Mouse (Mus musculus): ENCODE measurements around the gene Serbp1.

Gene Serbp1

GRCm38 (mm10) chr6:67235649-67236048 is 2.3 kb upstream of the Serbp1 start:
- no peak for DNase-seq (ENCODE audit: low spot score)

GRCm38 (mm10) chr6:67236491-67237234 is 1.3 kb upstream of the Serbp1 start:
- no peak for DNase-seq (ENCODE audit: low spot score)

- DNase-seq (ENCODE audit: low spot score) = no peak
Observed at GRCm38 (mm10) chr6:67241263-67241662, 3.3 kb downstream of the Serbp1 start.

- no peak for DNase-seq (ENCODE audit: low spot score)
Observed at GRCm38 (mm10) chr6:67243765-67244420, 5.9 kb downstream of the Serbp1 start.

GRCm38 (mm10) chr6:67244451-67244850 is 6.5 kb downstream of the Serbp1 start:
- DNase-seq (ENCODE audit: low spot score) = no peak

DNA sequence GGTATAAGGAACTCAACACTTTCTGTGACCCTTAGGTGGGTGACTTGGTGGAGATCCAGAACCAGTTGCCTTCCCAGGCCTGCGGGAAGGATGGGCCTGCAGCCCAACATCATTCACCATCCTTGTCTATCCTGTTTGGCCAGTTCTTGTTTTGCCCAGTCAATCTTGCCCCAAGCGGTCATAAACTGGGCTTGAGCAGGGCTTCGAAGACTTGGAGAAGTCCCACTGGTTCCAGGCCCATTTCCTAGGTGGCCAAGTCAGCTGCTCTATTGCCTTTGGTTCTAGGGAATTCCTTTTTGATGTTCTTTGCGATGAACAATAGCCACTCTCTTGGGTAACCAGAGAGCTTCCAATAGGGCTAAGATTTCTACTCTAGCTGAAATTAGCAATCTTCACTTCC is 13.1 kb downstream of the Serbp1 start:
- DNase-seq (ENCODE audit: low spot score) = no peak

DNA sequence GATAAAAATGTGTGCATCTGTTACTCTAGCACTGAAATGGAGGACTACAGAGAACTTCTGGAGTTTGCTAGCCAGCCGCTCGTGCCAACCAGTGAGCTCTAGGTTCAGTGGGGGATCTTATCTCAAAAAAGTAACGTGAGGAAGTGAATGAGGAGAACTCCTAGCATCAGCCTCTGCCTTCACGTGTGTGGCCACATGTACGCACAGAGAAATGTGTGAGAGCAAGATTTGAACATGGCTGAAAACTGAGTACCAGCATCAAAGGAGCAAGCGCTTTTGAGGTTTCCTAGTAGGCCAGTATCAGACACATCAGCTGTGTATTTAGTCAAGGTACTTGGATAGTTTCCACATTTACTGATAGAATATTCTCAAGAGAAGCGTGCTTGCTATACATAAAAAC is 27.0 kb downstream of the Serbp1 start:
- no peak for DNase-seq (ENCODE audit: low spot score)

DNA sequence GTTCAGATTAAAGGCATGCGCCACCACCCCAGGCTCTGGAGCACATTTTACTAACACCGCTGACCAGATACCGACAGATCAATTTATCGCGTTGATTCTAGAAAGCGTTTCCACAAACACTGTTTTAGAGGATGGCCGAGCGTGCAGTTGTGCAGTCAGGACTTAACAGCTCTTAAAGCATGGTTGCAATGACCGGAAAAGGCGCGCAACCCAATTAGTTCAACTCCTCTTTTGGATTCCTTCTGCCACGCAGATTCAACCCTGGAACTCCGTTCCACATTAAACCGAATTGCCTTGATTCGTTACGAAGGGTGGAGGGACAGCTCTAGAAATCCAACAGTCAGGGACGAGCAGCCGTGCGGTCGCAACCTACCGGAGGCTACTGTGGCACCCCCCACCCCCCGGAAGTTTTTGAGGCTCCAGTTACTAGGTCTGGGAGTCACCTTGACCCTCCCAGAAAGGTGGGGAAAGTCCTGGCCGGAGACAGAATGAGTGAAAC is 28.2 kb downstream of the Serbp1 start:
- no peak for DNase-seq (ENCODE audit: low spot score)

DNA sequence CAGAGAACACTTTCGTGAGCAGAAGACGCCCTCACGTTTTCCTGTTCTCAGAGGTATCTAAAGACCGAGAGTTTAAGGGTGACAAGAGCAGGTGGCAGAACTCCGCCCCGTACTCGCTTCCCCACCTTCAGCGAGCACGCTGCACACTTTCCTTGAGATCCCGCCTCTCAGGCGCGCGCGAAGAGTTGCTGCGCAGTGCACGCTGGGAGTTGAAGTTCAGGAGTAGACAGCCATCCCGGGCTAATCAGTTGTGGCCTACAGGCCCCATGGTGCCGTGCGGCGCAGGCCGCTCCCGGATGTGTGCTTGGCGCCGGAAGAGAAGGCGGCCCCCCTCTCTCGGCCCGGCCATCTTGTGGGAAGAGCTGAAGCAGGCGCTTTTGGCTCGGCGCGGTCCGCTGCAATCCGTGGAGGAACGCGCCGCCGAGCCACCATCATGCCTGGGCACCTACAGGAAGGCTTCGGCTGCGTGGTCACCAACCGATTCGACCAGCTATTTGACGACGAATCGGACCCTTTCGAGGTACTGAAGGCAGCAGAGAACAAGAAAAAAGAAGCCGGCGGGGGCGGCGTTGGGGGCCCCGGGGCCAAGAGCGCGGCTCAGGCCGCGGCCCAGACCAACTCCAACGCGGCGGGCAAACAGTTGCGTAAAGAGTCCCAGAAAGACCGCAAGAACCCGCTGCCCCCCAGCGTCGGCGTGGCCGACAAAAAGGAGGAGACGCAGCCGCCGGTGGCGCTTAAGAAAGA is 28.9 kb downstream of the Serbp1 start:
- DNase-seq (ENCODE audit: low spot score) = peak; percentile 97

DNA sequence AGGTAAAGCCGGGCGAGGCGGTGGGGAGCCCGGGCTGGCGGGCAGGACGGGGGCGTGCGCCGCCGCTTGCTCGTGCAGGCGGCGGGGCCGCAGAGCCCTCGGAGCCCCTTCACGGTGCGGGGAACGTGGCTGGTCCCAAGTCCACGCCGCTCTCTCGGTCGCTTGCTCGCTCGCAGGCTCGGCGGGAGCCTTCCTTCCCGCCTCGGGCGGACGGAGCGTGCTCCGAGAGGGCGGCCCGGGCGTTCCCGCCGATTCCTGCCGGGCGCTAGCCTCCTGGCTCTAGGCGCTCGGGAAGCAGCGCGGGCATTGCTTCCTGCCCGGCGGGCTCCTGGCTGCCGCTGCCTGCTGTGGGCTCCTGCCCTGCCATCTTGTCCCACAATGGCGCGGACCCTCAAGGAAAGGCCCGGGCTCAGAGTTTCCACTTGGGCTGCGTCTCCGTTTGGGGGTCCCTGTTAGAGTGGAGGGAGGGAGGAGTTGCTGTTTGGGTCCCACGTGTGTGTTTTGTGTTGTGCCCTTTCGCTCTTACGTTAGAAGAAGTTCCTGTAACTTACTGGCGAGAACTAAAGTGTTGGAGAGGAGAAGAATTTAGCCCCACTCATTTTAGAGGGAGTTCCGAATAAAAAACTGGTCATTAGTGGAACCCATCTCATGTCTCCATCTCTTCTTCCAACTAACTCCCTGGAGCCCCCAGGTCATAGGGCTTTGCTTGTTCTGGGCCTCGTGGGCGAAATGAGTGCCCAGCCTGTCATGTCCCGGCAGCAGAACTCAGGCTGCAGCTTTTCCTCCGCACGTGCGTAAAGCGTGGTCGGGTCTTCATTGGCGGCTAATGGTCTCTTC is 29.6 kb downstream of the Serbp1 start:
- DNase-seq (ENCODE audit: low spot score) = peak; percentile 44

DNA sequence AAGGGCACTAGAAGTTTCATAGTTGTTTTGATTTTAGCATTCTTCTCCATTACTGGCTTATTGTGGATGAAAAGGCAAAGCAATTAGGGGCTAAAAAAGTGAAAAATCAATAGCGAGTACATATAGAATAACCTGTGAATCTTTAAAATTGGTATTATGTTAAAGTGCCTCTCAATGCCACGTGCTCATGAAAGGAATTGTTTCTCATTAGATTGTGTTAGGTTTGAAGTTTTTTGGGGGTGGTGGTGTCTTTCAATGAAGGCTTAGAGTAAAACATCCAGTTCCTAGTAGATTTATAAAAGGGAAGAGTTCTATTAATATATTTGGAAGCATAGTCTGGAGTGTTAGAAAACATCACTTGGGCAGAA is 30.3 kb downstream of the Serbp1 start:
- no peak for DNase-seq (ENCODE audit: low spot score)

GRCm38 (mm10) chr6:67268983-67269382 is 31.0 kb downstream of the Serbp1 start:
- no peak for DNase-seq (ENCODE audit: low spot score)

- DNase-seq (ENCODE audit: low spot score) = no peak
Observed at GRCm38 (mm10) chr6:67269459-67269858, 31.5 kb downstream of the Serbp1 start.

- no peak for DNase-seq (ENCODE audit: low spot score)
Observed at GRCm38 (mm10) chr6:67277944-67278343, 40.0 kb downstream of the Serbp1 start.

DNA sequence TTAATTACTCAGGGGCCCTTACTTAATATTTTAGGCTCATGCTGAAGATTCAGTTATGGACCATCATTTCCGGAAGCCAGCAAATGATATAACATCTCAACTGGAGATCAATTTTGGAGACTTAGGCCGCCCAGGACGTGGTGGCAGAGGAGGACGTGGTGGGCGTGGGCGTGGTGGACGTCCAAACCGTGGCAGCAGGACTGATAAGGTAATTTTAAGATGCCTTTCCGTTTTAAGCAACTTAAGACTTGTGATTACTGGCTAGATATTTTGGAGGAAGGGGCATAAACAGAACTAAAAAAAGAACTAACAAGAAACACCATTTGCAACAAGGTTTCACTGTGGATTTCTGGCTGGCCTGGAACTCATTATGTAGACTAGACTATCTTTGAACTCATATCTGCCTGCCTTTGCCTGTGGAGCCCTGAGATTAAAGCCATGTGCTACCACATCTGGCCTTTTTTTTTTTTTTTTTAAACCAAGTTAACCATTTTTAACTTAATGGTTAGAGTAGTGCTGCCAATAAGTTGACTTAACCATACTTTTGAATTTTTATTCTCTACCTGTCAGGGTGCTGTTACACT is 43.7 kb downstream of the Serbp1 start:
- no peak for DNase-seq (ENCODE audit: low spot score)

GRCm38 (mm10) chr6:67282897-67283296 is 44.9 kb downstream of the Serbp1 start:
- no peak for DNase-seq (ENCODE audit: low spot score)

GRCm38 (mm10) chr6:67292042-67292623 is 54.2 kb downstream of the Serbp1 start:
- DNase-seq (ENCODE audit: low spot score) = no peak

DNA sequence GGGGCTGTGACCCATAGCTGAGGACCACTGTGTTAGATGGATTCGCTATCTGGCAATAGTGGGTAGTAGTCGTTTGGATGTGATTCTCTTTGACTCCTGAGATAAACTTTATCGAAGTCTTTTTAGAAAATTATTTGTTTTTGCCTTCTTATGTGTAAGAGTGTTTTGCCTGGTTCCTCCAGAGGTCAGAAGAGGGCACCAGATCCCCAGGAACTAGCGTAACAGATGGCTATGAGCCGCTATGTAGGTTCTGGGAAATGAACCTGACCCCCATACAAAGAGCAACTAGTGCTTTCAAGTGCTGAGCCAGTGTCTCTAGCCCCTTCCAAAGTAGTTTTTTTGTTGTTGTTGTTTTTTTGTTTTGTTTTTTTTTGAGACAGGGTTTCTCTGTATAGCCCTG is 58.1 kb downstream of the Serbp1 start:
- no peak for DNase-seq (ENCODE audit: low spot score)

DNA sequence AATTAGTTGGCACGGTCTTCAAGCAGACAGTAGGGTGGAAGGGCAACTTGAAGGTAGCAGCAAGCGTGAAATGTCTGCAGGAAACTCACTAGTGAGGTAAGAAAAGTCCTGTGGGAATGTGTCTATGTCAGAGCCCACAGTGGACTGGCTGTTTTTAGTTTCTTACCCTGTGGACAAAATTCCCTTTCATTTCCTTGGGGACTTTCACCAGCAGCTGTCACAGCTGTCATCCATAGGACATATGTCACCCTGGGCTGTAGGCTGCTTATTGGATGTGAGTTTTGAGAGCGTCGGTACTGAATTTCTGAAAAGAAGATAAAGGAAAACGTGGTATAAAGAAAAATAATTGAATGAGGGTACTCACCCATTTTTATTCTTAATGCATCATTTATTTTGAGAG is 60.8 kb downstream of the Serbp1 start:
- no peak for DNase-seq (ENCODE audit: low spot score)

DNA sequence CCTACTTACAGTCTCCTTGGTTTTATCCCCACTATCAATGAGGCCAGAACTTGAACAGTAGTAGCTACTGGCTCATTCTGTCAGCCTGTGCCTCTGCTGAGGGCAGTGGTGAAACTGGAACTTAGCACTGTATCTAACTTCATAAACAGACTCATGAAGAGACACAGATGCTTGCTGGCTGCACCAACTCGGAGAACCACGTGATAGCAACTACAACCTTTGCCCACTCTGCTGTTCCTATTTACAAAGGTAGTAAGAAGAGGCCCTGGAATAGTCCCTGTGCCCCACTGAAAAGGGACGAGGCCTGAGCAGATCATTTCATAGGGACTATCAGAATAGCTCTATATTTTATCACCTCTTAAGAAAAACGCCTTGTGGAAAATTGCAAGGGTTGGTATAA is 62.3 kb downstream of the Serbp1 start:
- peak; percentile 58 for DNase-seq (ENCODE audit: low spot score)

DNA sequence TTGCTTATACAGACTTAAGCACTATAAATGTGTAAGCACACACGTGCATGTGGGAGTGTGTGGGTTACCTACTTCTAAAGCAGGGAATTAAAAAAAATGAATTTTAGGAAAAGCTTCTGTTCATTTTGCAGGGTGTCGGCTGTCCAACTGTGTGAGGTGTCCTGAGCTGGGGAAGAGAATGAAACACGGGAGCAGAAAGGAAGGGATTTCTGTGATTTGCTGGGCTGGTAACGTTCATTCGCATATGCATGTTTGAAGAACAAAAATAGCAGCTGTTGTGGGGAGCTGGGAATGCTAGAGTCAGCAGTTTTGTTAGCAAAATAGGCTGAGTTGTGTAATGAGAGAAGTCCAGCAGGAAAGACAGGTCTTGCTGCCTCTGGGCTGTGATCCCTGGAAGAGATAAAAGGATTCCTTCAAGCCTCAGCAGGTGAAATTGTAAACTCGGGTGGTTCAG is 62.8 kb downstream of the Serbp1 start:
- peak; percentile 80 for DNase-seq (ENCODE audit: low spot score)
